Mouse (Mus musculus) embryonic facial prominence, embryonic 11.5 days (tissue): Measurements from ENCODE around the gene Fam172a. TPM values are rescaled to one million over a fixed set of nuclear protein-coding genes. Genes with fewer than 3 reads are reported as not detected.

Experiments
- ATAC-seq: fragments of 200-750 bp; cut with Nextera tagmentation; replicated peaks from 2 replicates; pipeline ENCODE4 v1.8.0; 2017; ENCODE audit warnings: low read depth; ENCODE audit not compliant: insufficient number of reproducible peaks, low FRiP score, low TSS enrichment
- DNase-seq: peaks from one replicate; pipeline ENCODE4 v3.0.0-alpha.2; 2015; ENCODE audit warnings: low spot score
- H3K27ac ChIP-seq: fragments of 300-500 bp; sonication (generic); replicated peaks from 2 replicates; pipeline ENCODE4 v1.5.1; 2014; ENCODE audit warnings: mild to moderate bottlenecking, low read depth, low read length, control low read depth
- H3K27me3 ChIP-seq: fragments of 300-500 bp; sonication (generic); 2 replicates; pipeline ENCODE4 v1.6.1; 2014; ENCODE audit warnings: mild to moderate bottlenecking, low read length, moderate library complexity, mixed read lengths; ENCODE audit not compliant: control insufficient read depth, insufficient read depth
- H3K36me3 ChIP-seq: fragments of 300-500 bp; sonication (generic); replicated peaks from 2 replicates; pipeline ENCODE4 v1.6.1; 2014; ENCODE audit warnings: low read depth, mild to moderate bottlenecking, low read length, moderate library complexity, mixed read lengths; ENCODE audit not compliant: control insufficient read depth, insufficient read depth
- H3K4me1 ChIP-seq: fragments of 300-500 bp; sonication (generic); 2 replicates; pipeline ENCODE4 v1.6.1; 2014; ENCODE audit warnings: low read length, mixed read lengths; ENCODE audit not compliant: control insufficient read depth, insufficient read depth
- H3K4me2 ChIP-seq: fragments of 300-500 bp; sonication (generic); 2 replicates; pipeline ENCODE4 v1.6.1; 2014; ENCODE audit warnings: low read depth, mild to moderate bottlenecking, control low read depth, low read length, moderate library complexity
- H3K4me3 ChIP-seq: fragments of 300-500 bp; sonication (generic); 2 replicates; pipeline ENCODE4 v1.5.1; 2014; ENCODE audit warnings: low read depth, low read length, control low read depth
- H3K9ac ChIP-seq: fragments of 300-500 bp; sonication (generic); replicated peaks from 2 replicates; pipeline ENCODE4 v1.6.1; 2014; ENCODE audit warnings: mild to moderate bottlenecking, control low read depth, low read length
- H3K9me3 ChIP-seq: fragments of 300-500 bp; sonication (generic); replicated peaks from 2 replicates; pipeline ENCODE4 v1.6.1; 2016; ENCODE audit warnings: mild to moderate bottlenecking, low read length, inconsistent platforms, mixed read lengths; ENCODE audit not compliant: control insufficient read depth
- WGBS: fragments of 180-500 bp; shearing (Covaris S2); extraction: QIAGEN DNeasy Blood & Tissue Kit; methylation state at CpG from one replicate; pipeline ENCODE4 v1.1.7; 2014; 5-methylcytosine and 5-hydroxymethylcytosine counted together
- polyA plus RNA-seq: library from polyadenylated mRNA; unstranded; fragments of >200 nt; fragmentation: Nextera tagmentation; extraction: Ambion mirVana; gene quantifications from 2 replicates; pipeline ENCODE4 v1.2.1, GENCODE M21; 2014

Gene Fam172a
- polyA plus RNA-seq, 1 experiment from 2014 or later, result 39.6 TPM

GRCm38 (mm10) chr13:78171320-78171719, 469.5 kb downstream of the Fam172a start:
- Histone ChIP-seq H3K27ac (no peak overlapping the region), H3K36me3 (no peaks in the 10 kb centered on the region), H3K4me3 (0 out of 2 replicates have a peak overlapping the region, but pooled peaks have one; percentile 2), H3K9ac (no peak overlapping the region), H3K4me2 (peak overlapping the region; percentile 13; the same call in 1 of the 2 replicates), H3K27me3 (peaks cover 18% of the 10 kb centered on the region), H3K9me3 (no peaks in the 10 kb centered on the region), H3K4me1 (no peaks in the 10 kb centered on the region)
- ATAC-seq (no peak), DNase-seq (peak; percentile 76)
- WGBS, result 2% methylated on average over 15 of the region's 15 CpGs

GRCm38 (mm10) chr13:78171984-78172636, 470.3 kb downstream of the Fam172a start:
- peaks cover 20% of the 10 kb centered on the region for H3K27me3 ChIP-seq
- no peak overlapping the region for H3K9ac ChIP-seq
- ATAC-seq, result no peak
- DNase-seq, result no peak
- H3K27ac ChIP-seq, result no peak overlapping the region
- H3K36me3 ChIP-seq, result no peaks in the 10 kb centered on the region
- H3K4me3 ChIP-seq, result no peak overlapping the region
- H3K9me3 ChIP-seq, result no peaks in the 10 kb centered on the region
- H3K4me2 ChIP-seq, result no peak overlapping the region
- WGBS, result 1% methylated on average over 17 of the region's 17 CpGs
- H3K4me1 ChIP-seq, result no peaks in the 10 kb centered on the region

GRCm38 (mm10) chr13:78172861-78173260, 471.0 kb downstream of the Fam172a start:
- no peak for DNase-seq
- no peaks in the 10 kb centered on the region for H3K4me1 ChIP-seq
- no peak overlapping the region for H3K4me2 ChIP-seq
- no peaks in the 10 kb centered on the region for H3K9me3 ChIP-seq
- H3K9ac ChIP-seq, result no peak overlapping the region
- peaks cover 20% of the 10 kb centered on the region for H3K27me3 ChIP-seq
- no peak for ATAC-seq
- H3K27ac ChIP-seq, result no peak overlapping the region
- H3K36me3 ChIP-seq, result no peaks in the 10 kb centered on the region
- no peak overlapping the region for H3K4me3 ChIP-seq
- 5% methylated on average over 3 of the region's 3 CpGs for WGBS

- DNase-seq (no peak), ATAC-seq (no peak)
- H3K9ac ChIP-seq, result no peak overlapping the region
- no peak overlapping the region for H3K27ac ChIP-seq
- no peak overlapping the region for H3K4me3 ChIP-seq
- no peaks in the 10 kb centered on the region for H3K36me3 ChIP-seq
- H3K4me2 ChIP-seq, result no peak overlapping the region
- no peaks in the 10 kb centered on the region for H3K4me1 ChIP-seq
- 4% methylated on average over 3 of the region's 3 CpGs for WGBS
- H3K27me3 ChIP-seq, result peaks cover 23% of the 10 kb centered on the region
- no peaks in the 10 kb centered on the region for H3K9me3 ChIP-seq
Observed at GRCm38 (mm10) chr13:78174191-78174590, 472.4 kb downstream of the Fam172a start.

- peaks cover 23% of the 10 kb centered on the region for H3K27me3 ChIP-seq
- no peak overlapping the region for H3K9ac ChIP-seq
- H3K9me3 ChIP-seq, result no peaks in the 10 kb centered on the region
- H3K4me3 ChIP-seq, result no peak overlapping the region
- no peaks in the 10 kb centered on the region for H3K4me1 ChIP-seq
- H3K36me3 ChIP-seq, result no peaks in the 10 kb centered on the region
- DNase-seq (no peak), ATAC-seq (no peak)
- no peak overlapping the region for H3K4me2 ChIP-seq
- H3K27ac ChIP-seq, result no peak overlapping the region
- WGBS, result 13% methylated on average over 1 of the region's 1 CpGs
Observed at GRCm38 (mm10) chr13:78174891-78175290, 473.1 kb downstream of the Fam172a start.

- peaks cover 23% of the 10 kb centered on the region for H3K27me3 ChIP-seq
- H3K4me1 ChIP-seq, result no peaks in the 10 kb centered on the region
- H3K36me3 ChIP-seq, result no peaks in the 10 kb centered on the region
- ATAC-seq, result no peak
- no peaks in the 10 kb centered on the region for H3K9me3 ChIP-seq
- peak; percentile 64 for DNase-seq
- H3K4me2 ChIP-seq, result no peak overlapping the region
- H3K9ac ChIP-seq, result 0 out of 2 replicates have a peak overlapping the region, but pooled peaks have one; percentile 13
- WGBS, result 6% methylated on average over 8 of the region's 8 CpGs
- H3K4me3 ChIP-seq, result no peak overlapping the region
- H3K27ac ChIP-seq, result no peak overlapping the region
Observed at GRCm38 (mm10) chr13:78175821-78176380, 474.1 kb downstream of the Fam172a start.

GRCm38 (mm10) chr13:78177381-78177950, 475.6 kb downstream of the Fam172a start:
- H3K4me2 ChIP-seq, result no peak overlapping the region
- no peak overlapping the region for H3K4me3 ChIP-seq
- no peaks in the 10 kb centered on the region for H3K36me3 ChIP-seq
- H3K27me3 ChIP-seq, result peaks cover 17% of the 10 kb centered on the region
- WGBS, result 31% methylated on average over 5 of the region's 5 CpGs
- no peaks in the 10 kb centered on the region for H3K9me3 ChIP-seq
- no peak for ATAC-seq
- no peak overlapping the region for H3K9ac ChIP-seq
- H3K27ac ChIP-seq, result no peak overlapping the region
- no peak for DNase-seq
- H3K4me1 ChIP-seq, result no peaks in the 10 kb centered on the region

- no peaks in the 10 kb centered on the region for H3K4me1 ChIP-seq
- H3K4me2 ChIP-seq, result no peak overlapping the region
- no peak overlapping the region for H3K4me3 ChIP-seq
- WGBS, result 11% methylated on average over 1 of the region's 1 CpGs
- no peaks in the 10 kb centered on the region for H3K36me3 ChIP-seq
- H3K9ac ChIP-seq, result no peak overlapping the region
- no peak overlapping the region for H3K27ac ChIP-seq
- ATAC-seq (no peak), DNase-seq (peak; percentile 0)
- no peaks in the 10 kb centered on the region for H3K9me3 ChIP-seq
- peaks cover 12% of the 10 kb centered on the region for H3K27me3 ChIP-seq
Observed at GRCm38 (mm10) chr13:78178021-78178420, 476.2 kb downstream of the Fam172a start.
